Mouse (Mus musculus) c-Kit-negative CD71-positive TER-119-positive erythroid progenitor cells, embryonic 14.5 days (primary cell): ENCODE measurements around the gene Tead4.
"Not testable (repeated sequence)": the region's sequence is repeated elsewhere in the genome, so short reads cannot be mapped to it uniquely, and the experiment has no call there.

Experiments used
- DNase-seq: peaks from one replicate; pipeline ENCODE4 v3.0.0-alpha.2; 2013; ENCODE audit warnings: low read depth, low spot score

Gene Tead4

GRCm38 (mm10) chr6:128300134-128301001, at the start of gene Tead4:
Gene Tead4 (minus strand): TSS chr6:128300823.
- DNase-seq: no peak

DNA sequence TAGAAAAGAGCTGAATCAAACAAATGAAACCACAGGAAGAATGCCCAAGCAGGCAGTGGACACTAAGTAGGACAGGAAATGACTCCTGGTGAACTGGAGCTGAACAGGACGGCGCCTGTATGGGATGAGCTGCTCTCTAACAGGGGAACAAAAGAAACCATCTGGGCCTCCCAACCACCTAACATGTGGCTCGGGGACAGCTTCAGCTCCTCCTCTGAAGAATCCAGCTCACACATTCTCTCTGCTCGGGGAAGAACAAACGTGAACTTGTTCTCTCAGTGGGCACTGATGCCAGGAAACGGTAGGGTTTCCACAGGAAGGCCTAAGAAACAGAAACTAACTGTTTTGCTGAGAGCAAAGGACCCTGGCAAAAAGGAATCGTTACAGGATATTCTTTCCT, 49.1 kb upstream of the Tead4 start:
- no peak for DNase-seq

DNA sequence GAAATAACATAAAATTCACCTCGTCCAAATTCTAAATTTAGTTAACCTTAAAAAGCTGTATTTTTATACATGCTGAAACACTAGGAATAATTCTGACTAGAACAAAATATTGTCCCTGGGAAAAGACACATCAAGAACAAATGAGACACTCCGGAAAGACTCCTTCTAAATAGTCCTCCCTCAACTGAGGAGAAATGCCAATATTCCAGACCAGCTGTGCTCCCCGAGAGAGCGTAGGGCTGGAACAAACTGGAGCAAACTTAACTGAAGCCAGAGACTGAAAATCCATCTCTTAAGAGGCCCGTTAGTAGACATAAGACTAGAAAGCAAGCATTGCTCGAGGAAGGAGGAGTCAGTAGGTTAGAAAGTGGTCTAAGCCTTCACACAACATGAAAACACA, 46.2 kb upstream of the Tead4 start:
- DNase-seq: no peak

DNA sequence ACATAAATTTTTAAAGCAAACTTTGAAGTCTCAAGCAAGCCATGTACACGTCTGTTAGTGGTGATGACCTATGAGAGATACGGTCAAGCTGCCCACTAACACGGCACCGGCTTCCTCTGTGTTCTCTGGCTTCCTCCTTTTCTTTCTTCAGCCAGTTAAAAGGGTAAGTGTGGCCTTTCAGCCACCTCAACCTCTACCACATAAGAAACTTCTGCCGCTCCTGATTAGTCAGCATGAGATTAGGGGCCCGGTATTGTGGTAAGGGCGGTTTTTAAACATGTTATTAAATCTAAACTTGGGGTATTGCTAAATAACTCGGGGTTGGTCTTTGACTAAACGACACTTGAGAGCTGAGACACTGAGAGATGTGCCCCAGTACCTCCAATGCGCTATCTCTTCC, 45.0 kb upstream of the Tead4 start:
- DNase-seq: no peak

DNA sequence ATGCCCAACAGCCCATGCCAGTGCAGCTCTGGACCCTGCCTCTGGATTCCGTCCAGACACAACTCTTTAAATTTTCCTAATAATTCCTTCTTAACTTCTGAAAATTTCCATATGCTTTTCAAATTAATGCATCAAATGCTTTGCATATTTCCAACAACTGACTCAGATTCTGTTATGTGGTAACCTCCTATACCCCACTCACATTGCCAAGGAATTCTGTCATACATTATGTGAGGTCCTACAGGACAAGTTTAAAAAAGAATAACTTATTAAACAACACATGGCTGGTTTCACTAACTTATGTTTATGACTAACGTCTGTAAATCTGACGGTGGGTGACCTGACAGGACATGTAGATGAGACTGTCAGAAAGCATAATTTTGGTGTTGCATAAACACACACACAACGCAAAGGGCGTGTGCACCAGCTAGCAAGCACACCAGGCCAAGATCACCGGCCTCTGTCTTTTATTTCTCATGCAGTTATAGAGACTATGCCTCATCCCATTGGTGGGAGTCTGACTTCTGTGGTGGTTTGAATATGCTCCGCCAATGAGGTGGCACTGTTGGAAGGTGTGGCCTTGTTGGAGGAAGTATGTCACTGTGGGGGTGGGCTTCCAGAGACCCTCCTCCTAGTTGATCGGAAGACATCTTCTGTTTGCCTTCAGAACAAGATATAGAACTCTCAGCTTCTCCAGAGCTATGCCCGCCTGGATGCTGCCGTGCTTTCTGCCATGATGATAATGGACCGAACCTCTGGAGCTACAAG, 41.5 kb upstream of the Tead4 start:
- no peak for DNase-seq

GRCm38 (mm10) chr6:128338876-128339275, 38.3 kb upstream of the Tead4 start:
- DNase-seq: no peak

GRCm38 (mm10) chr6:128337467-128337866, 36.8 kb upstream of the Tead4 start:
- no peak for DNase-seq

DNA sequence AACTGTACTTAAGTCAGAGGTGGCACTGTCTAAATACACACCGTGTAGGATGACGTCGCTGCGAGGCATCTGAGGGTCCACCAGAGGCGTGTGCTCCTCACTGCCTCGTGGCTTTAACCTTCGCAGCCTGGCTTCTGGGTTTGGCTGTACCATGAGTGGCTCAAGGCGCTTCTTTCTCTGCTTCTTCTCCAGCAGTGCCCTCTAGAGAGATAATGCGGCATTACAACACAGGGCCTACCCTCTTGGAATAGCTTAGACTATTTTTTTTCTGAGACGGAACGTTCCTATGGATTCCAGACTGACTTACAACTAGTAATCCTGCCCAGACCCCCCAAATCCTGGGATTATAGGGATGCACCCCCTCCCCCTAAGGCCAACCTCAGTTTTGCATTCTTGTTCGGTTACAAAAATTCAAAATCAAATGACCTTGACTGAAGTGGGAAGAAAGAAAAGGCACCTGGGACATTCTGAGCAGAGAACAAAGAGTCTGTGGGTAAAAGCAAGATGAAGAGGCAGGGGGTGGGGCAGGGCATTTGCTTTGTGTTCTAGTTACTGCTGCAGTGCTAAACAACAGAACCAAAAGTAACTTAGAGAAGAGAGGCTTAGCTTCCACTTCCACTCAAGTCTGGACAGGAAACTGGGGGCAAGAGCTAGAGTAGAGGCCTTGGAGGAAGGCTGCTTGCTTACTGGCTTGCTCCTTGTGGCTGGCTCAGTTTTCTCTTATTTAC, 33.9 kb upstream of the Tead4 start:
- no peak for DNase-seq

GRCm38 (mm10) chr6:128318317-128318716, 17.7 kb upstream of the Tead4 start:
- peak; percentile 60 for DNase-seq

- no peak for DNase-seq
Observed at GRCm38 (mm10) chr6:128315597-128315996, 15.0 kb upstream of the Tead4 start.

- no peak for DNase-seq
Observed at GRCm38 (mm10) chr6:128314796-128315195, 14.2 kb upstream of the Tead4 start.

- peak; percentile 43 for DNase-seq
Observed at GRCm38 (mm10) chr6:128308311-128308710, 7.7 kb upstream of the Tead4 start.

DNA sequence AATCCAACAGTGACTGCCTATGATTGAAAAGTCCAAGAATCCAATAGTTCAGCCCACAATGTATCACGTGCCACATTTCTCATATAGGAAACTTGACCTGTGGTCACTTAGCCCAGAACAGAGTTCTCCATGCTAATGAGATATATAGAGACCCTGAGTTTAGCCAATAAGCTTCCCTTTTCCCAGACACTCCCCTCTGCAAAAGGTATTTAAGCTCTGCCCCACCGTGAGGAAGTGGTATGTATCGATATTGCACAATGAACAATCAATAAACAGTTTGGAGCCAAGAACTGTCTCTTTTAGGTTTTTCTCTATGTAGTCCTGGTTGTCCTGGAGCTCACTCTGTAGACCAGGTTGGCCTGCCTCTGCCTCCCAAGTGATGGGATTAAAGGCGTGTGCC, 4.2 kb upstream of the Tead4 start:
- DNase-seq: no peak

DNA sequence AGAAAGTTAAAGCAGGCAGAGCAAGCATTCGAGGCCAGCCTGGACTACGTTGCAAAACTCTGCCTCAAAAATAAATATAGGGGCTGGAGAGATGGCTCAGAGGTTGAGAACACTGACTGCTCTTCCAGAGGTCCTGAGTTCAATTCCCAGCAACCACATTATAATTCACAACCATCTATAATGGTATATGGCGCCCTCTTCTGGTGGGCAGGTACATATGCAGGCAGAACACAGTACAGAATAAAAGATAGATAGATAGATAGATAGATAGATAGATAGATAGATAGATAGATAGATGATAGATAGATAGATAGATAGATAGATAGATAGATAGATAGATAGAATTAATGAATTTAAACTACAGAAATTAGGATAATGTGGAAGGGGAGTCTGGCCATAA, 2.0 kb upstream of the Tead4 start:
- DNase-seq: not testable (repeated sequence)

- no peak for DNase-seq
Observed at GRCm38 (mm10) chr6:128301891-128302290, 1.3 kb upstream of the Tead4 start.

DNA sequence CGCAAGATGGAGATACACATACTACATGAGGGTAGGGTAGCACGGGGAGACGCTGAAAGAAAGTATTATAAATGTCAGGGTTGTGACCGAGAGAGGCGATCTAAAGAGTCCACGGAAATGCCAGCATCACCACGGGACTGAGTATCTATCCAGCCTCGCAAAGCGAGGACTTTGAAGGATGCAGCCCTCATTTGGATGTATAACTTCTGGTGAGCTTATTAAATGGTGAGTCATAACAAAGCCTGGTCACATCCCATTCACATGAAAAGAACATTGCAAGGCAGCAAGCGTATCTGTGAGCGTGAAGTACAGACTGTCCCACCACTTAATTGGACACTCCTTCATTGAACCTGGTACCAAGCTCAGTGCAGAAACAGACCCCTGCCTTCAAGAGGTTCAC, 835 bp upstream of the Tead4 start:
- DNase-seq: no peak

DNA sequence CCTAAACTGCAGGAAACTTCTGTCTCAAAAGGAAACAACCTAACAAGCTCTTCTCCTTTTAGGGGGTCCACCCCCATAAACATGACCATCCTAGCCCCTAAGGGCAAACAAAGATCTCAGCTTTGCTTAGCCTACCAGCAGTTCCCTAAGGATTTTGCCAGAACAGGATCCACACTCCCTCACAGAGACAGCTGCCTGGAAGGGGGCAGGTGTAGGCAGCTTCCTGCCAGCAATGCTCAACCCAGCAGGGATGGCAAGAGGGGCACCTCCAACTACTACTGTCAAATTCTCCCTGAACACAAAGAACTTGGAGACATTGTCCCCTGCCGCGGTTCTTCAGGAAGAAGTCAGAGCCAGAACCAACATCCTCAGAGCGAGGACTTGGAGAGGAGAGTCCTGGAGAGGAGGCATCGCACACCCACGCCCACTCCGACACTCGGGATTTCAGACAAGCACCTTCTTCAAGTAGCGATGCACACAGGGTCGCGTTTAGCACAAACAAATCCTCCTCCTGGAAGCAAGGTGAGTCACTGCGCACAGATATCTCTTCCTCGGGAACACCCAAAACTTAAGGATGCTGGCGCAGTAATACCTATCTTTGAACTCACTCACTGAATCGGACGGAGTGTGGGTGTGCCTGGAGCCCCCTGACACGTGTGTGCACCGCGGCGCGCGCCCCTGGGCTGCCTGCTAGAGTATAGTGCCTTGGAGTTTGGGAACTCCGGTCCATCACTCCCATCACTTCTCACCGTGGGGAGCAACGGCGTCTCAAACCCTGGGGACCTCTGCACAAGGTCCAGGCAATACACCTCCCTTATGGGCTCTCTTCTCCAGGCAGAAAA, 1.1 kb downstream of the Tead4 start:
- DNase-seq: no peak

DNA sequence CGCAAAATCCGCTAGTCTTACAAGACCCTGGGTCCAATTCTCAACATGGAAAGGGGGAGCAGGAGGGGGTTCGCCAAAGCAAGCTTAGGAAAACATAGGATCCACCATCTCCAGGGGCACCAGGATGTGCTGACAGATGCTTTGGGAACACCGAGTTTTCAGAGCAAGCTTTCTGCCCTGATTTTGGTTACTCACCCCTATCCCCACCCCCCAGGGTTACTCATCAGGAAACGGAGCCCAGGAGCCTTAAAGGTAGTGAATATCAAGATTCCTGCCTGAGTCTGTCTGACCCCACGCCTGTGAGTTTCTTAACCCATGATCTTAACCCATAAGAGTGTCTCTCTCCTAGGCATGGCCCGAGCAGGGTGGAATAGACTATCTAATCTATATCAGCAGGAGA, 2.4 kb downstream of the Tead4 start:
- DNase-seq: no peak

DNA sequence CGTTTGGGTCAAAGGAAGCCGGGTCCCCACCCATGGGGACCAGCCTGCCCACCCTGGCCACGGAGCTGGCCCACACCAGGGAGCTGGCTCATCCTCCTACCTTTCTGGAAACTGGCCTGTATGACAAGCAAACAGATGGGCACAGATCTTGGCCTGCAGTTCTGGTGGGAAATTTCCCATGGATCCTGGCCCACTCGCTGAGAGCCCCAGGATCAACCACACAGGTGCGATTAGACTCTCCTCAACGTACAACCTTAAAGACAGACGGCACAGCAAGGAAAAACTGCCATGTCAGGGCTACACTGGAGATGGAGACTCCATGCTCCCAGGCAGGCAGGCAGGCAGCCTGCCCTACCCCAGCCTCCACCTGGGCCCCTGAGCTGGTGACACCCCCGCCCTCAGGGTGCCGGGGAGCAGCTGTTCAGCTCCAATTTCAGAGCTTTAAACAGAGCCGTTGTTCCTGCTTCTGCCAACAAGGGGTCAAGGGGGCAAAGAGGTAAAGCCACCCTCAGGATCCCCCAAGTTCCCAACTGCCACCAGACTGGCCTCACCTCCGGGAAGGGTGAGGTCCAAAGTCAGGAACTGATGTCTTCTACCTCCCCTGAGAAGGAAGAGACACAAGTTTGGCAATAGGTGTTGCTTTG, 3.8 kb downstream of the Tead4 start:
- no peak for DNase-seq

DNA sequence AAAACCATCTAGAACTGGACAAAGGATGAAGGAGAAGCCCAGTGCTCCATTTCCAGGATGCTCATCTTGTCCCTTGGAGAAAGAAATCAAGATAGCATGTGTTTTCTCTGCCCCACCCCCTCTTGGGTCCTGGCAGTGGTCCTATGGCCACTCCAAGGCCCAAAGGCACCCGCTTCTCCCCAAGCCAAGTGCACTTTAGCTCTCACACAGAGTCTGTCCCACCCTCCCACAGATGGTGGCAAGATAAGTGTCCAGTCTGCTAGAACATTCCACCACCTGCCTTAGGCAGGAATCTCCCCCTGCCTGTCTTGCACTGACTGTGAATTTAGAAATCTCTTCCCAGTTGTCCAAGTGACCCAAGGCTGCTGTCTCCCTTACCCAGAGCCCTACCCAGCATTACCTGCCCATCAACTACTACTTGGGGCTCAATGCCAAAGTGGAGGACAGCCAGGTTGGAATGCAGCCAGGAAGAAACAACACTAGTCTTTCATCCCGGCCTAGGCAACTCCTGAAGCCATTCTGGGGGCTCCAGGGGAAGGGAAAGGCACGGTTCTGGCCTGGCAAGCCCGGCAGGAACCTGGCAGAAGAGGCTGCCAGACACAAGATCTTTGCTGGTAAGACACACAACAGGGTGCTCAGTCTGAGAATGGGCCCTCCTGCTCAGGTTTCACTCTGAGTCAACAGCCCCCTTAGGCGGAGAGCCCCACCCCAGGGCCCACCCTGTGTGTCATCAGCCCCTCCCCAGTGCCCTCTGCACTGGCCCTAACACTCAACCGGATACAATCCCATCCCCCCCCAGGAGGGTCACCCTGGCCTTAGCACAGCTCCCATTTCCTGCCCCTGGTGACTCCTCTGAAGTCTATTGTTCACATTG, 4.5 kb downstream of the Tead4 start:
- no peak for DNase-seq
